Mouse (Mus musculus): ENCODE data around the gene Madd. TPM values are rescaled to one million over a fixed set of nuclear protein-coding genes. Genes with fewer than 3 reads are reported as not detected.

Madd gene
- total RNA-seq, 4 experiments from 2014 or later: 4.9 to 6.9 (median 6.1) TPM

- no peak for DNase-seq (ENCODE audit: low spot score)
Observed at GRCm38 (mm10) chr2:91097015-91097414, 86.6 kb downstream of the Madd start.

DNA sequence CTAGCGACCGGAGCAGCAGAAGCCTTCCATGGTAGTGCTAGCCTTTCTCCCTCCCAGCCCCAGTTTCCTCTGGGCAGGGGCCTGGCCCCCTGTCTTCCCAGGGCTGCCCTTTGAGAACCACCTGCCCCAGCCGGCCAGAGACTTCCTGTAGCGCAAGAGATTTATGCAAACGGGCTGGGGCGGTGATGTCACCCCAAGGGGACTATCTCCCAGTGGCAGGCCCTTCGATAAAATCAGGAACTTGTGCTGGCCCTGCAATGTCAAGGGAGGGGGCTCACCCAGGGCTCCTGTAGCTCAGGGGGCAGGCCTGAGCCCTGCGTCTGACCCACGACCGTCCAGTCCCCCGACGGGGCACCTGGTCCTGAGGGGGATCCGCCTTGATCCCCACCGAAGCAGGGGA lies 87.1 kb downstream of the Madd start:
- DNase-seq (ENCODE audit: low spot score): peak; percentile 47

DNA sequence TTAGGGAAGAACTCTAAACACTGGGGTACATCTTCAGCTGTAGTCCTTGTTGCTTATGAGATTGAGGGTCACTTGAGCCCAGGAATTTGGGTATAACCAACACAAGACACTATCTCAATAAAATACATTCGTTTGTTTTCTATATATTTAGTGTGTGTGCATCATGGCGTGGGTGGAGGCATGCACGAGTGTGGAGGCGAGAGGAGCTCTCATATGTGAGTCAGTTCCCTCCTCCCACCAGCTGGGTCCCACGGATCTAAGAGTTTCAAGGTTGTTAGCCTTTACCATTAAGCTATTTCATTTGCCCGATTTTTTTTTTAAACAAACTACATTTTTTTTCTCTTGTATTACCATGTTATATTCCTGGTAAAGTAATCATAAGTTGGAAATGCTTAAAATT lies 92.8 kb downstream of the Madd start:
- no peak for DNase-seq (ENCODE audit: low spot score)

GRCm38 (mm10) chr2:91090208-91090607 lies 93.4 kb downstream of the Madd start:
- DNase-seq (ENCODE audit: low spot score): no peak

DNA sequence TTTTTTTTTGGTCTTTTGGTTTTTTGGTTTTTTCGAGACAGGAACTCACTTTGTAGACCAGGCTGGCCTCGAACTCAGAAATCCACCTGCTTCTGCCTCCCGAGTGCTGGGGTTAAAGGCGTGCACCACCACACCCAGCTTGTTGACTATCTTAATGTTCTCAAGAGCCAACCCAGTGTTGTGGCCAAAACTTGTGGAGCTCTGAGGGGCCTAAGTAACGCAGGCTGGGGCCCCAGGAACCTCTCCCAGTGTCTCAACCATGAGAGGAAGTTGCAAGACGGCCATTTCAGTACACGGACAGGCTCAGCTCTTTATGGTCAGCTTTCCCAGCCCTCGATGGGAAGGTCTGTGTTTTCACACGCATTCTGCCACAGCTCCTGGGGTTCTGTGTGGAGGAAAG lies 94.7 kb downstream of the Madd start:
- DNase-seq (ENCODE audit: low spot score): no peak

DNA sequence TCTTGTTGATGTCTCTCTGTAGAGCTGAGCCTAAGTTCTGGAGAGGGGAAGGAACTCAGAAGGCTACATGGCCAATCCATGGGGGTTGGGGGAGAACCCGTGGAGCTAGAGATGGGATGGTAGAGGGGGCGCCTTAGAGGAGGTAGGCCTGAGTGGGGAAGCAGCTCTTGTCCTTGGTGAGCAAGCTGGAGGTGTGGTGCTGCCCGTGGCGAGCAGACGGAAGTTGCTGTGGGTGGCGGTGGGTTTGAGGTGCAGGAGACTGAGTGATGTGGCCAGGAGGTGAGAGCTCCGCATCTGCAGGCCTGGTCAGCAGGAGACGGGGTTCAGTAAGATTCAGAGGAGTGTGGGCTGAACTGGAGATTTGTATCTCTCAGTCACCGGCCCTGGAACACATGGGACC lies 96.2 kb downstream of the Madd start:
- no peak for DNase-seq (ENCODE audit: low spot score)

Other genes starting within 250 kb of the Madd start
- 10 to 100 TPM; 68.9 to 76.7 (median 74.4) TPM for gene Celf1, start 243.5 kb downstream of the Madd start, total RNA-seq (2022)
- 10 to 100 TPM; 15.4 to 19.4 (median 16.4) TPM for gene Rapsn, start 148.2 kb downstream of the Madd start, total RNA-seq (2022)
- 100 to 1,000 TPM; 192 to 274 (median 220) TPM for gene Psmc3, start 129.8 kb downstream of the Madd start, total RNA-seq (2022)
- 10 to 100 TPM; 19.0 to 26.0 (median 23.6) TPM for gene Slc39a13, start 113.4 kb downstream of the Madd start, total RNA-seq (2022)
- gene Spi1, start 101.4 kb downstream of the Madd start, total RNA-seq (2022): 1 to 10 TPM; 2.8 to 6.1 (median 3.2) TPM
- 1,000 to 10,000 TPM; 1,514 to 2,177 (median 1,722) TPM for gene Mybpc3, start 65.7 kb downstream of the Madd start, total RNA-seq (2022)
- 10 to 100 TPM; 15.6 to 31.0 (median 22.5) TPM for gene Nr1h3, start 19.0 kb upstream of the Madd start, total RNA-seq (2022)
- 10 to 100 TPM; 14.3 to 17.5 (median 16.7) TPM for gene Acp2, start 19.0 kb upstream of the Madd start, total RNA-seq (2022)
- gene Ddb2, start 53.1 kb upstream of the Madd start, total RNA-seq (2022): 1 to 10 TPM; 1.7 to 4.2 (median 3.3) TPM
- gene Pacsin3, start 72.1 kb upstream of the Madd start, total RNA-seq (2022): 100 to 1,000 TPM; 168 to 198 (median 178) TPM
- 10 to 100 TPM; 53.7 to 61.8 (median 55.7) TPM for gene Arfgap2, start 81.1 kb upstream of the Madd start, total RNA-seq (2022)

All from heart, adult 8-10 months (tissue).